Mouse (Mus musculus) hindbrain, embryonic 14.5 days (tissue): ENCODE data around the gene Tjp3. TPM values are rescaled to one million over a fixed set of nuclear protein-coding genes. Genes with fewer than 3 reads are reported as not detected.
"Not testable (repeated sequence)": the region's sequence is repeated elsewhere in the genome, so short reads cannot be mapped to it uniquely, and the experiment has no call there.

Experiments used
- ATAC-seq: fragments of 200-750 bp; cut with Nextera tagmentation; 2 replicates; pipeline ENCODE4 v1.8.0; 2017; ENCODE audit warnings: moderate number of reproducible peaks, mild to moderate bottlenecking, moderate TSS enrichment, moderate library complexity; ENCODE audit not compliant: low FRiP score
- DNase-seq: peaks from one replicate; pipeline ENCODE4 v3.0.0-alpha.2; 2015; ENCODE audit warnings: low spot score
- H3K27ac ChIP-seq: fragments of 300-500 bp; sonication (generic); 2 replicates; pipeline ENCODE4 v1.5.1; 2014; ENCODE audit warnings: mild to moderate bottlenecking, moderate library complexity
- H3K27me3 ChIP-seq: fragments of 300-500 bp; sonication (generic); 2 replicates; pipeline ENCODE4 v1.6.1; 2014; ENCODE audit warnings: mild to moderate bottlenecking, low read length, mixed read lengths; ENCODE audit not compliant: control insufficient read depth, insufficient read depth
- H3K36me3 ChIP-seq: fragments of 300-500 bp; sonication (generic); replicated peaks from 2 replicates; pipeline ENCODE4 v1.6.1; 2014; ENCODE audit not compliant: control insufficient read depth, insufficient read depth
- H3K4me1 ChIP-seq: fragments of 300-500 bp; sonication (generic); replicated peaks from 2 replicates; pipeline ENCODE4 v1.6.1; 2014; ENCODE audit warnings: antibody characterized with exemption, low read length, mixed read lengths; ENCODE audit not compliant: control insufficient read depth, insufficient read depth
- H3K4me2 ChIP-seq: fragments of 300-500 bp; sonication (generic); replicated peaks from 2 replicates; pipeline ENCODE4 v1.6.1; 2014; ENCODE audit warnings: mild to moderate bottlenecking, moderate library complexity
- H3K4me3 ChIP-seq: fragments of 300-500 bp; sonication (generic); replicated peaks from 2 replicates; pipeline ENCODE4 v1.5.1; 2014; ENCODE audit warnings: mild to moderate bottlenecking, low read length
- H3K9ac ChIP-seq: fragments of 300-500 bp; sonication (generic); 2 replicates; pipeline ENCODE4 v1.6.1; 2014
- H3K9me3 ChIP-seq: fragments of 300-500 bp; sonication (generic); 2 replicates; pipeline ENCODE4 v1.6.1; 2016; ENCODE audit warnings: low read length; ENCODE audit not compliant: control insufficient read depth
- WGBS: fragments of 180-500 bp; shearing (Covaris S2); extraction: QIAGEN DNeasy Blood & Tissue Kit; methylation state at CpG from one replicate; pipeline ENCODE4 v1.1.7; 2014; 5-methylcytosine and 5-hydroxymethylcytosine counted together
- polyA plus RNA-seq: library from polyadenylated mRNA; unstranded; fragments of >200 nt; fragmentation: Nextera tagmentation; extraction: Ambion mirVana; gene quantifications from 2 replicates; pipeline ENCODE4 v1.2.1, GENCODE M21; 2014

The Tjp3 gene
- polyA plus RNA-seq, 1 experiment from 2014 or later = 6.0 TPM

- DNase-seq = no peak
- Histone ChIP-seq H3K27me3 (peaks cover 4% of the 10 kb centered on the region; the same call in 1 of the 2 replicates), H3K9me3 (no peaks in the 10 kb centered on the region), H3K36me3 (no peaks in the 10 kb centered on the region), H3K9ac (0 out of 2 replicates have a peak overlapping the region, but pooled peaks have one; percentile 73), H3K27ac (no peak overlapping the region), H3K4me3 (no peak overlapping the region), H3K4me2 (peak overlapping the region; percentile 76; the same call in 1 of the 2 replicates), H3K4me1 (peaks cover 25% of the 10 kb centered on the region)
- ATAC-seq = no peak
- 82% methylated on average over 6 of the region's 6 CpGs for WGBS
Observed at GRCm38 (mm10) chr10:81234206-81234605, 57.2 kb downstream of the Tjp3 start.

- no peak for DNase-seq
- Histone ChIP-seq H3K27me3 (no peaks in the 10 kb centered on the region), H3K27ac (no peak overlapping the region), H3K4me1 (peaks cover 34% of the 10 kb centered on the region), H3K36me3 (no peaks in the 10 kb centered on the region; the same call in 1 of the 2 replicates), H3K9me3 (no peaks in the 10 kb centered on the region), H3K9ac (peak overlapping the region; percentile 73), H3K4me2 (peak overlapping the region; percentile 76), H3K4me3 (peak overlapping the region; percentile 68)
- WGBS = 2% methylated on average over 20 of the region's 28 CpGs
- ATAC-seq = peak; percentile 32
Observed at GRCm38 (mm10) chr10:81233226-81233585, 58.2 kb downstream of the Tjp3 start.

GRCm38 (mm10) chr10:81232580-81233225, 58.7 kb downstream of the Tjp3 start, which contains the start of gene Zfr2:
Zfr2 (plus strand) TSS chr10:81233155.
- Histone ChIP-seq H3K27ac (no peak within 1 kb of the TSS), H3K36me3 (no peaks in the 10 kb centered on the region; the same call in 1 of the 2 replicates), H3K9me3 (no peaks in the 10 kb centered on the region), H3K9ac (peak within 1 kb of the TSS; percentile 73), H3K4me1 (peaks cover 39% of the 10 kb centered on the region), H3K4me2 (peak within 1 kb of the TSS; percentile 76), H3K27me3 (no peaks in the 10 kb centered on the region), H3K4me3 (peak within 1 kb of the TSS; percentile 68)
- ATAC-seq (peak; percentile 82), DNase-seq (peak; percentile 81)
- 9% methylated on average over 28 of the region's 29 CpGs for WGBS

- Histone ChIP-seq H3K9ac (peak overlapping the region; percentile 96), H3K9me3 (no peaks in the 10 kb centered on the region), H3K27ac (peak overlapping the region; percentile 93), H3K4me1 (peaks cover 40% of the 10 kb centered on the region), H3K36me3 (no peaks in the 10 kb centered on the region; the same call in 1 of the 2 replicates), H3K4me3 (peak overlapping the region; percentile 77), H3K27me3 (no peaks in the 10 kb centered on the region), H3K4me2 (peak overlapping the region; percentile 80)
- no peak for DNase-seq
- ATAC-seq = no peak
- WGBS = 44% methylated on average over 7 of the region's 7 CpGs
Observed at GRCm38 (mm10) chr10:81231436-81231835, 59.9 kb downstream of the Tjp3 start.

- Histone ChIP-seq H3K27me3 (no peaks in the 10 kb centered on the region), H3K9ac (peak within 1 kb of the TSS; percentile 96), H3K4me1 (peaks cover 40% of the 10 kb centered on the region), H3K4me2 (peak within 1 kb of the TSS; percentile 80), H3K27ac (peak within 1 kb of the TSS; percentile 93), H3K36me3 (peaks cover 3% of the 10 kb centered on the region; the same call in 1 of the 2 replicates), H3K4me3 (peak within 1 kb of the TSS; percentile 77), H3K9me3 (no peaks in the 10 kb centered on the region)
- WGBS = 4% methylated on average over 27 of the region's 27 CpGs
- peak; percentile 80 for DNase-seq
- peak; percentile 90 for ATAC-seq
Observed at GRCm38 (mm10) chr10:81230438-81231332, 60.7 kb downstream of the Tjp3 start, which contains the start of gene Atcay. Atcay (minus strand) TSS chr10:81230833.

- H3K9ac ChIP-seq = peak overlapping the region; percentile 96
- H3K4me3 ChIP-seq = peak overlapping the region; percentile 77
- peaks cover 4% of the 10 kb centered on the region; the same call in 1 of the 2 replicates for H3K36me3 ChIP-seq
- H3K27ac ChIP-seq = peak overlapping the region; percentile 93
- H3K27me3 ChIP-seq = no peaks in the 10 kb centered on the region
- H3K9me3 ChIP-seq = no peaks in the 10 kb centered on the region
- H3K4me2 ChIP-seq = peak overlapping the region; percentile 80
- 6% methylated on average over 20 of the region's 20 CpGs for WGBS
- peaks cover 40% of the 10 kb centered on the region for H3K4me1 ChIP-seq
- ATAC-seq (0 out of 2 replicates have a peak, but pooled peaks have one; percentile 12), DNase-seq (peak; percentile 40)
Observed at GRCm38 (mm10) chr10:81229735-81230437, 61.5 kb downstream of the Tjp3 start.

GRCm38 (mm10) chr10:81223731-81224130, 67.7 kb downstream of the Tjp3 start:
- not testable (repeated sequence) for H3K9ac ChIP-seq, H3K9me3 ChIP-seq, H3K4me1 ChIP-seq, H3K4me3 ChIP-seq, H3K4me2 ChIP-seq, DNase-seq, H3K27ac ChIP-seq, H3K27me3 ChIP-seq, ATAC-seq
- peaks cover 61% of the 10 kb centered on the region for H3K36me3 ChIP-seq
- whole genome bisulfite sequencing = 68% methylated on average over 2 of the region's 2 CpGs
